Mouse (Mus musculus) embryonic facial prominence, embryonic 14.5 days (tissue): ENCODE measurements at regions not wholly inside any gene's neighbourhood (a gene's known extent, or its start where the extent isn't known, plus 50 kb on each side); places are given as distances from the start of the nearest gene placed in this dataset.
"Not testable (repeated sequence)": the region's sequence is repeated elsewhere in the genome, so short reads cannot be mapped to it uniquely, and the experiment has no call there.

ENCODE experiments used
- ATAC-seq: fragments of 200-750 bp; cut with Nextera tagmentation; 2 replicates; pipeline ENCODE4 v1.8.0; 2017; ENCODE audit warnings: low read depth, moderate number of reproducible peaks, moderate TSS enrichment
- DNase-seq: peaks from one replicate; pipeline ENCODE4 v3.0.0-alpha.2; 2015; ENCODE audit warnings: low spot score
- H3K27ac ChIP-seq: fragments of 300-500 bp; sonication (generic); replicated peaks from 2 replicates; pipeline ENCODE4 v1.5.1; 2014; ENCODE audit warnings: low read depth, mild to moderate bottlenecking, low read length, moderate library complexity
- H3K27me3 ChIP-seq: fragments of 300-500 bp; sonication (generic); replicated peaks from 2 replicates; pipeline ENCODE4 v1.6.1; 2014; ENCODE audit warnings: low read length; ENCODE audit not compliant: control insufficient read depth, insufficient read depth
- H3K36me3 ChIP-seq: fragments of 300-500 bp; sonication (generic); 2 replicates; pipeline ENCODE4 v1.6.1; 2014; ENCODE audit warnings: low read length, mixed read lengths; ENCODE audit not compliant: control insufficient read depth, insufficient read depth
- H3K4me1 ChIP-seq: fragments of 300-500 bp; sonication (generic); 2 replicates; pipeline ENCODE4 v1.6.1; 2014; ENCODE audit warnings: antibody characterized with exemption, low read length; ENCODE audit not compliant: control insufficient read depth, insufficient read depth
- H3K4me2 ChIP-seq: fragments of 300-500 bp; sonication (generic); 2 replicates; pipeline ENCODE4 v1.6.1; 2014; ENCODE audit warnings: low read depth, mild to moderate bottlenecking, low read length, moderate library complexity, mixed read lengths
- H3K4me3 ChIP-seq: fragments of 300-500 bp; sonication (generic); 2 replicates; pipeline ENCODE4 v1.5.1; 2014; ENCODE audit warnings: low read depth, mild to moderate bottlenecking, low read length
- H3K9ac ChIP-seq: fragments of 300-500 bp; sonication (generic); 2 replicates; pipeline ENCODE4 v1.6.1; 2014; ENCODE audit warnings: low read depth, mild to moderate bottlenecking, low read length, moderate library complexity, mixed read lengths
- H3K9me3 ChIP-seq: fragments of 300-500 bp; sonication (generic); 2 replicates; pipeline ENCODE4 v1.6.1; 2016; ENCODE audit warnings: low read length; ENCODE audit not compliant: control insufficient read depth
- WGBS: fragments of 180-500 bp; shearing (Covaris S2); extraction: QIAGEN DNeasy Blood & Tissue Kit; methylation state at CpG from one replicate; pipeline ENCODE4 v1.1.7; 2014; 5-methylcytosine and 5-hydroxymethylcytosine counted together

GRCm38 (mm10) chr11:92228855-92229254, 651.5 kb upstream of the Kif2b start:
- ATAC-seq, result no peak
- Histone ChIP-seq H3K4me2 (no peak overlapping the region), H3K36me3 (no peaks in the 10 kb centered on the region), H3K4me1 (no peaks in the 10 kb centered on the region), H3K4me3 (no peak overlapping the region), H3K9me3 (peaks cover 4% of the 10 kb centered on the region; the same call in 1 of the 2 replicates), H3K27me3 (no peaks in the 10 kb centered on the region), H3K27ac (no peak overlapping the region), H3K9ac (no peak overlapping the region)
- WGBS, result 53% methylated on average over 5 of the region's 5 CpGs
- DNase-seq, result no peak

- ATAC-seq (no peak), DNase-seq (peak; percentile 24)
- Histone ChIP-seq H3K4me2 (no peak overlapping the region), H3K9ac (no peak overlapping the region), H3K27me3 (no peaks in the 10 kb centered on the region), H3K9me3 (no peaks in the 10 kb centered on the region), H3K4me3 (no peak overlapping the region), H3K27ac (no peak overlapping the region), H3K4me1 (no peaks in the 10 kb centered on the region), H3K36me3 (no peaks in the 10 kb centered on the region)
- 52% methylated on average over 1 of the region's 1 CpGs for WGBS
Observed at GRCm38 (mm10) chr11:92208980-92209548, 631.7 kb upstream of the Kif2b start.

- H3K4me1 ChIP-seq, H3K4me2 ChIP-seq, H3K27ac ChIP-seq, ATAC-seq, H3K9me3 ChIP-seq, H3K36me3 ChIP-seq, H3K27me3 ChIP-seq, H3K9ac ChIP-seq, DNase-seq, H3K4me3 ChIP-seq: not testable (repeated sequence)
- WGBS, result 72% methylated on average over 3 of the region's 3 CpGs
Observed at GRCm38 (mm10) chr11:92178393-92178792, 601.0 kb upstream of the Kif2b start.

GRCm38 (mm10) chr11:92153124-92153523, 575.8 kb upstream of the Kif2b start:
- Histone ChIP-seq H3K4me1 (peaks cover 3% of the 10 kb centered on the region; the same call in 1 of the 2 replicates), H3K4me3 (no peak overlapping the region), H3K9me3 (no peaks in the 10 kb centered on the region), H3K27me3 (no peaks in the 10 kb centered on the region), H3K27ac (no peak overlapping the region), H3K9ac (no peak overlapping the region), H3K4me2 (no peak overlapping the region), H3K36me3 (no peaks in the 10 kb centered on the region)
- ATAC-seq (no peak), DNase-seq (no peak)

GRCm38 (mm10) chr11:92135677-92136076, 558.3 kb upstream of the Kif2b start:
- ATAC-seq, result no peak

GRCm38 (mm10) chr11:92134891-92135590, 557.7 kb upstream of the Kif2b start:
- ATAC-seq, result no peak
- no peaks in the 10 kb centered on the region for H3K27me3 ChIP-seq
- no peaks in the 10 kb centered on the region for H3K9me3 ChIP-seq
- H3K9ac ChIP-seq, result no peak overlapping the region
- WGBS, result 41% methylated on average over 3 of the region's 3 CpGs
- no peak overlapping the region for H3K4me3 ChIP-seq
- peak; percentile 1 for DNase-seq
- H3K36me3 ChIP-seq, result no peaks in the 10 kb centered on the region
- no peaks in the 10 kb centered on the region for H3K4me1 ChIP-seq
- no peak overlapping the region for H3K4me2 ChIP-seq
- H3K27ac ChIP-seq, result no peak overlapping the region

More at GRCm38 (mm10) chr11:92135677-92136076, 558.3 kb upstream of the Kif2b start:
- no peak overlapping the region for H3K4me3 ChIP-seq
- no peaks in the 10 kb centered on the region for H3K27me3 ChIP-seq
- peak; percentile 29 for DNase-seq
- no peak overlapping the region for H3K9ac ChIP-seq
- H3K36me3 ChIP-seq, result no peaks in the 10 kb centered on the region
- WGBS, result 57% methylated on average over 1 of the region's 1 CpGs
- H3K9me3 ChIP-seq, result no peaks in the 10 kb centered on the region
- H3K4me1 ChIP-seq, result no peaks in the 10 kb centered on the region
- no peak overlapping the region for H3K27ac ChIP-seq
- no peak overlapping the region for H3K4me2 ChIP-seq

GRCm38 (mm10) chr11:92084766-92085165, 507.4 kb upstream of the Kif2b start:
- Histone ChIP-seq H3K9me3 (no peaks in the 10 kb centered on the region), H3K4me1 (no peaks in the 10 kb centered on the region), H3K4me2 (no peak overlapping the region), H3K27me3 (no peaks in the 10 kb centered on the region), H3K4me3 (no peak overlapping the region), H3K27ac (no peak overlapping the region), H3K36me3 (no peaks in the 10 kb centered on the region), H3K9ac (no peak overlapping the region)
- ATAC-seq, result no peak
- DNase-seq, result no peak
- 73% methylated on average over 2 of the region's 2 CpGs for WGBS

- H3K9me3 ChIP-seq, result 0 out of 2 replicates have a peak, but pooled peaks cover 3% of the 10 kb centered on the region
- DNase-seq, result no peak
- H3K4me3 ChIP-seq, result no peak overlapping the region
- ATAC-seq, result no peak
- no peak overlapping the region for H3K27ac ChIP-seq
- no peaks in the 10 kb centered on the region for H3K4me1 ChIP-seq
- 10% methylated on average over 2 of the region's 2 CpGs for WGBS
- no peak overlapping the region for H3K9ac ChIP-seq
- H3K27me3 ChIP-seq, result no peaks in the 10 kb centered on the region
- H3K4me2 ChIP-seq, result no peak overlapping the region
- H3K36me3 ChIP-seq, result no peaks in the 10 kb centered on the region
Observed at GRCm38 (mm10) chr11:92041695-92042094, 464.3 kb upstream of the Kif2b start.

GRCm38 (mm10) chr11:92040161-92040560, 462.8 kb upstream of the Kif2b start:
- no peak for ATAC-seq
- H3K9ac ChIP-seq, result no peak overlapping the region
- no peak overlapping the region for H3K27ac ChIP-seq
- H3K9me3 ChIP-seq, result no peaks in the 10 kb centered on the region
- H3K4me3 ChIP-seq, result no peak overlapping the region
- H3K4me1 ChIP-seq, result no peaks in the 10 kb centered on the region
- H3K4me2 ChIP-seq, result no peak overlapping the region
- 48% methylated on average over 1 of the region's 1 CpGs for WGBS
- no peaks in the 10 kb centered on the region for H3K27me3 ChIP-seq
- peak; percentile 16 for DNase-seq
- H3K36me3 ChIP-seq, result no peaks in the 10 kb centered on the region
